Mouse (Mus musculus) ES-Bruce4 (cell line): ENCODE measurements around the gene Znrf1.
A peak's percentile ranks its signal among the peaks of the same experiment; 100 is the strongest.

ENCODE experiments used
- CTCF ChIP-seq: IDR thresholded peaks from one replicate; pipeline ENCODE4 v1.8.1; 2011; ENCODE audit warnings: low read depth, low read length
- POLR2A ChIP-seq: IDR thresholded peaks from one replicate; pipeline ENCODE4 v1.8.1; 2011; ENCODE audit warnings: low read length; ENCODE audit not compliant: insufficient read depth

DNA sequence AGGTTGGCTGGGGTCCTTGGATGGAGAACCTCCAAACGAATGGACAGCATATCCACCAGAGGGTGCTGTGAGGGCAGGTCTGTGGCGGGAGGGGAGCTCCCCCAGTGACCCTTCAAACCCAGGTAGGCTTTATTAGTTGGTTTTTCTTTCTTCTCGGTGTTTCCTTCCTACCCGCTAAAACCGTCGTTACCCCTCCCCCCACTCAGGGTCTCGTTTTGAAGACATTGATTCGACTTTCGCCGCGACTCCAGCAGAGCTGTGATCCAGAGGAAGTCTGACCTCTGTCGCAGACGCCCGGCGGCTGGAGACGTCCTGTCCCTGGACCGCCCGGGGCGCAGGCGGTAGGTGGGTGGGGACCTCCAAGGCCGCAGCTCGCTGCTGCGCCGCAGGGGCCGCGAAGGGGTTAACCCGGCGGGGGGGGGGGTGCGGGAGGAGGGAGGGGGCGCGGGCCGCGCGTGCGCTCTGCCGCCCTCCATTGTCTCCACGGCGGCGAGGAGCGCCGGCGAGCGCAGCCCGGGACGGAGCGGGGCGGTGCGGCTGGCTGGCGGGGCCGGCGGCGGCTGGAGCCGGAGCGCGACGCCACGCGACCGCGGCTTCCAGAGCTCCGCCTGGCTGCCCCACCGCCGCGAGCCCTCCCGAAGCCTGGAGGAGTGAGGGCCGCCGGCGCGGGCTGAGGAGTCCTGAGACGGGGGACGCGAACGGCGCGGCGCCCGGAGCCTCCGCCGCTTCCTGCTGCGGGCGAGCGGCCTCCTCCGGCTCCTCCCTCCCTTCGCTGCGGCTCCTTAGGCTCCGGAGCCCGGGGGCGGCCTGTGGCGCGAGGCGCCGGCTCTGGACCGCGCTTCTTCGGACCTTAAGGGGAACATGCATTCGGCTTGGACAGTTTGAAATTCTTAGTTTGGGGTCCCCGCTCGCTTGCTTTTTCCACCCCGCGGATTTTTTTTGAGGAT, at the start of gene Znrf1:
- TF ChIP-seq CTCF, result peak; percentile 55
- TF ChIP-seq POLR2A, result no peak
